Mouse (Mus musculus) thymus, postnatal 25 days (tissue): Measurements from ENCODE around the gene Smpd2.
A peak's percentile ranks its signal among the peaks of the same experiment; 100 is the strongest.

Experiments
- DNase-seq: peaks from one replicate; pipeline ENCODE4 v3.0.0; 2022

The Smpd2 gene

DNA sequence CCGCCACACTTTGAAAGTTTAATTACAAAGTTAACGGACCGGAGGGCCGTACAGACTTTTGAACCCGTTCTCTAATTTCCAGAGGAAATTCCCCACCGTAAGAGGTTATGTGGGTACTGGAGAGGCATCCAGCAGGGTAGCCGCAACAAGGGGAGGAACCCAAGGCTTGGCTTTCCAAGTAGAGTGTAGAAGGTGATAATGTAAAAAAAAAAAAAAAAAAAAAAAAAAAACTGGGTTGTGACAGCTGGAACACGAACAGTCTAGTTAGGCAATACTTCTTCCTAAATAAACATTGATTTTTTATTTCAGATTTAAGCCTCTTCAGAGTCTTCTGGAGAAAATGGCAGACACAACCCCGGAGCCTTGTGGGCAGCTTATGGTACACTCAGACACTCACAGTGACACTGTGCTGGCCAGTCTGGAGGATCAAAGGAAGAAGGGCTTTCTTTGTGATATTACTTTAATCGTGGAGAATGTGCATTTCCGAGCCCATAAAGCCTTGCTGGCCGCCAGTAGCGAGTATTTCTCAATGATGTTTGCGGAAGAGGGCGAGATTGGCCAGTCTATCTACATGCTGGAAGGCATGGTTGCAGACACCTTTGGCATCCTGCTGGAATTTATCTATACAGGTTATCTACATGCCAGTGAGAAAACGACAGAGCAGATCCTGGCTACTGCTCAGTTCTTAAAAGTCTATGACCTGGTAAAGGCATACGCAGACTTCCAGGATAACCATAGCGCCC lies 39.2 kb downstream of the Smpd2 start:
- DNase-seq = no peak

DNA sequence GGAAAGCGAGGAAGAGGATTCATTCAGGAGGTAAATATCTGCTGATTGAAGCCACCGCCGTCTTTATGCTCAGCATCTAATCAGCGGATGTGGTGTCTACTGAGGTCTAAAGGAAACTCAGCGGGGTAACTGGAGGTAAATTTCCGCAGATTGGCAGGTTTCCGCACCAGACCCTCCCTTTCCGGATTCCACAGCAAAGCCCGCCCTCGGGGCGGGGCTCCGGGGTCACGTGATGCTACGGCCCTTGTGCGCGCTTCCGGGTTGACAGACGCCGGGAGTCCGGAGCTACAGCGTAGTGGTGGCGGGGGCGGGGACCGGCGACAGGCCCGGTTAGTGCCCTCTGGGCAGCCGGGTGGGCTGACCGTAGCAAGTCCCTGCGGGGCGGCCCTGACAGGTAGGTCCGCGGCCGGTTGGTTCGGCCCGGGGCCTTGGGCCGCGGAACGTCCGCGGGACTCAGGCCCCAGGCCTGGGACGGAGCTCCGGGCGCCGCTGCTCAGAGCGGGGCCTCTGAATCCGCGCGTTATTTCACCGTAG lies 40.0 kb downstream of the Smpd2 start, which contains the start of gene Zbtb24:
Gene Zbtb24, plus strand, starts transcription at position 247 of the 534 bp plus-strand sequence.
- DNase-seq = peak; percentile 97

DNA sequence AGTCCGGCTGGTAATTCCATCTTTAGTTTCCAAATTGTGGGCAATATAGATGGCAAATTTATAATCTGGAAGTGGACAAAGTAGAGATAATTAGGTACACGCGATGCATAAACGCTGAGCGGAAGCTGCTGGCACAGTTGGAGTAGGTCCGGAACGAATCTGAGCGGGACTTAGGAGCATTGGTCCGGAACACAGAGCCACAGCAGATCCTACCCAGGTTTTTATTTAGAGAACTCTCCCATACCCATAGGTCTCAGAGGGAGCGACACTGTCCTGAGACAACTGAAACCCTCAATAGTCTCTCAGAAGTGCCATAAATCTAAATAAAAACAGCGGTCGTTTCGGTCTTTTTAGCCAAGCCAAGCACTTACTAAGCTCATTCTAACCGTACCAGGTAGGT lies 40.5 kb downstream of the Smpd2 start:
- no peak for DNase-seq

DNA sequence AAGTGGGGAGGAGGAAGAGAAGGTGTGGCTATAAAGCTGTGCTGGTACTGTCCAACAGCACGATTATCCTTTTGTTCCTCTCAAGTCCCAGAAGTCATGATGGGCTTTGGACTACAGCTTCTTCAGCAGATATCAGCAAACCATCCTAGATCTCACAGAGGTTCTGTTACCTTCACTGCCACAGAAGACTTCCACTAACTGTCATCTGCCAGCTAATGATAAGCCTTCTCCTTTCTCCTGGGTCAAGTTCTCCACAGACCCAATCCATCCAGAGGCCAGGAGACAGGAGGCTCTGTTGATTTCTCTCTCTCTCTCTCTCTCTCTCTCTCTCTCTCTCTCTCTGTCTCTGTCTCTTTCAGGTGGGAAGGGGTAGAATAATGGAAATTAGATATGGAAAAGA lies 42.0 kb downstream of the Smpd2 start:
- DNase-seq = no peak
